Mouse (Mus musculus) ES-E14 (cell line): ENCODE results near the gene Pnrc2.

Experiments
- CHD2 ChIP-seq: IDR thresholded peaks from 2 replicates; pipeline ENCODE4 v1.6.1; 2014; ENCODE audit warnings: mild to moderate bottlenecking, low read depth, low read length, inconsistent platforms
- ZC3H11A ChIP-seq: IDR thresholded peaks from 2 replicates; pipeline ENCODE4 v1.6.1; 2012; ENCODE audit warnings: low read depth, mild to moderate bottlenecking, inconsistent platforms, low read length, borderline replicate concordance
- ZNF384 ChIP-seq: IDR thresholded peaks from 2 replicates; pipeline ENCODE4 v1.6.1; 2012; ENCODE audit warnings: low read depth, low read length, inconsistent platforms

- TF ChIP-seq CHD2 (no peak), ZC3H11A (no peak), ZNF384 (no peak)
Measured at GRCm38 (mm10) chr4:135856223-135857091, 17.2 kb downstream of the Pnrc2 start.
